Mouse (Mus musculus) lung, adult 2 months (tissue): ENCODE measurements around the gene Zbtb20. TPM values are rescaled to one million over a fixed set of nuclear protein-coding genes. Genes with fewer than 3 reads are reported as not detected.

Source experiments
- DNase-seq: peaks from one replicate; pipeline ENCODE4 v3.0.0; 2022
- H3K4me1 ChIP-seq: fragments of 200-500 bp; 2 replicates; pipeline ENCODE4 v1.6.1; 2011; ENCODE audit warnings: low read length; ENCODE audit not compliant: control insufficient read depth, insufficient read depth
- H3K4me3 ChIP-seq: fragments of 200-500 bp; replicated peaks from 2 replicates; pipeline ENCODE3; 2011; ENCODE audit warnings: low read depth, mild to moderate bottlenecking, control low read depth, low read length; ENCODE audit errors: extremely low read depth
- CTCF ChIP-seq: fragments of 200-500 bp; IDR thresholded peaks from 2 replicates; pipeline ENCODE4 v1.5.1; 2011; ENCODE audit warnings: mild to moderate bottlenecking, low read length, control low read depth; ENCODE audit not compliant: insufficient read depth
- POLR2A ChIP-seq: fragments of 200-500 bp; IDR thresholded peaks from 2 replicates; pipeline ENCODE4 v1.6.1; 2011; ENCODE audit warnings: low read depth, mild to moderate bottlenecking, control low read depth, low read length, borderline replicate concordance; ENCODE audit errors: extremely low read depth
- WGBS: fragments of 180-500 bp; shearing (Covaris S2); methylation state at CpG from one replicate; pipeline ENCODE4 v1.1.7; 2018; 5-methylcytosine and 5-hydroxymethylcytosine counted together
- polyA plus RNA-seq: library from polyadenylated mRNA; depleted of rRNA; stranded (reverse); fragments of >200 nt; gene quantifications from 2 replicates; pipeline ENCODE4 v1.2.3, GENCODE M21; 2012

The Zbtb20 gene
- polyA plus RNA-seq, 1 experiment: 30.7 TPM

GRCm38 (mm10) chr16:43578351-43578750 is 702.7 kb downstream of the Zbtb20 start:
- WGBS: 44% methylated on average over 5 of the region's 5 CpGs
- no peak for DNase-seq
- Histone ChIP-seq H3K4me1 (peaks cover 26% of the 10 kb centered on the region), H3K4me3 (no peak overlapping the region)
- no peak for TF ChIP-seq CTCF
- no peak for TF ChIP-seq POLR2A

- Histone ChIP-seq H3K4me3 (no peak overlapping the region), H3K4me1 (peaks cover 28% of the 10 kb centered on the region)
- WGBS: 60% methylated on average over 4 of the region's 4 CpGs
- TF ChIP-seq CTCF (no peak), POLR2A (no peak)
- DNase-seq: no peak
Observed at GRCm38 (mm10) chr16:43579111-43579510, 703.4 kb downstream of the Zbtb20 start.

- no peak for DNase-seq
- Histone ChIP-seq H3K4me3 (no peak overlapping the region), H3K4me1 (peaks cover 25% of the 10 kb centered on the region)
- WGBS: 86% methylated on average over 6 of the region's 6 CpGs
- TF ChIP-seq POLR2A: no peak
Observed at GRCm38 (mm10) chr16:43580321-43580822, 704.7 kb downstream of the Zbtb20 start.

- H3K4me1 ChIP-seq: peaks cover 21% of the 10 kb centered on the region
- 79% methylated on average over 4 of the region's 4 CpGs for WGBS
- DNase-seq: no peak
- H3K4me3 ChIP-seq: no peak overlapping the region
- TF ChIP-seq CTCF: no peak
- TF ChIP-seq POLR2A: no peak
Observed at GRCm38 (mm10) chr16:43581551-43581950, 705.9 kb downstream of the Zbtb20 start.

- peaks cover 17% of the 10 kb centered on the region for H3K4me1 ChIP-seq
- H3K4me3 ChIP-seq: no peak overlapping the region
- WGBS: 80% methylated on average over 4 of the region's 4 CpGs
- no peak for DNase-seq
- no peak for TF ChIP-seq CTCF
- TF ChIP-seq POLR2A: no peak
Observed at GRCm38 (mm10) chr16:43586859-43587429, 711.3 kb downstream of the Zbtb20 start.

GRCm38 (mm10) chr16:43590704-43591493 is 715.2 kb downstream of the Zbtb20 start:
- 55% methylated on average over 7 of the region's 7 CpGs for WGBS
- no peak for DNase-seq
- Histone ChIP-seq H3K4me1 (peaks cover 13% of the 10 kb centered on the region), H3K4me3 (no peak overlapping the region)
- TF ChIP-seq CTCF (no peak), POLR2A (no peak)

GRCm38 (mm10) chr16:43592062-43592461 is 716.4 kb downstream of the Zbtb20 start:
- TF ChIP-seq CTCF (no peak), POLR2A (no peak)
- H3K4me1 ChIP-seq: peaks cover 13% of the 10 kb centered on the region
- H3K4me3 ChIP-seq: no peak overlapping the region
- DNase-seq: no peak
- 42% methylated on average over 5 of the region's 5 CpGs for WGBS

- H3K4me1 ChIP-seq: peaks cover 13% of the 10 kb centered on the region
- 2% methylated on average over 1 of the region's 1 CpGs for WGBS
- TF ChIP-seq POLR2A: no peak
- no peak for TF ChIP-seq CTCF
- no peak overlapping the region for H3K4me3 ChIP-seq
- no peak for DNase-seq
Observed at GRCm38 (mm10) chr16:43592801-43593200, 717.1 kb downstream of the Zbtb20 start.

- 76% methylated on average over 7 of the region's 7 CpGs for whole genome bisulfite sequencing
- Histone ChIP-seq H3K4me3 (no peak overlapping the region), H3K4me1 (no peaks in the 10 kb centered on the region)
- no peak for DNase-seq
- TF ChIP-seq CTCF: no peak
- TF ChIP-seq POLR2A: no peak
Observed at GRCm38 (mm10) chr16:43597375-43598060, 721.8 kb downstream of the Zbtb20 start.
